Mouse (Mus musculus): Measurements from ENCODE around the gene Tnfaip1. TPM values are rescaled to one million over a fixed set of nuclear protein-coding genes. Genes with fewer than 3 reads are reported as not detected.

Gene Tnfaip1
- polyA plus RNA-seq, 1 experiment from 2014 or later = 71.9 TPM

DNA sequence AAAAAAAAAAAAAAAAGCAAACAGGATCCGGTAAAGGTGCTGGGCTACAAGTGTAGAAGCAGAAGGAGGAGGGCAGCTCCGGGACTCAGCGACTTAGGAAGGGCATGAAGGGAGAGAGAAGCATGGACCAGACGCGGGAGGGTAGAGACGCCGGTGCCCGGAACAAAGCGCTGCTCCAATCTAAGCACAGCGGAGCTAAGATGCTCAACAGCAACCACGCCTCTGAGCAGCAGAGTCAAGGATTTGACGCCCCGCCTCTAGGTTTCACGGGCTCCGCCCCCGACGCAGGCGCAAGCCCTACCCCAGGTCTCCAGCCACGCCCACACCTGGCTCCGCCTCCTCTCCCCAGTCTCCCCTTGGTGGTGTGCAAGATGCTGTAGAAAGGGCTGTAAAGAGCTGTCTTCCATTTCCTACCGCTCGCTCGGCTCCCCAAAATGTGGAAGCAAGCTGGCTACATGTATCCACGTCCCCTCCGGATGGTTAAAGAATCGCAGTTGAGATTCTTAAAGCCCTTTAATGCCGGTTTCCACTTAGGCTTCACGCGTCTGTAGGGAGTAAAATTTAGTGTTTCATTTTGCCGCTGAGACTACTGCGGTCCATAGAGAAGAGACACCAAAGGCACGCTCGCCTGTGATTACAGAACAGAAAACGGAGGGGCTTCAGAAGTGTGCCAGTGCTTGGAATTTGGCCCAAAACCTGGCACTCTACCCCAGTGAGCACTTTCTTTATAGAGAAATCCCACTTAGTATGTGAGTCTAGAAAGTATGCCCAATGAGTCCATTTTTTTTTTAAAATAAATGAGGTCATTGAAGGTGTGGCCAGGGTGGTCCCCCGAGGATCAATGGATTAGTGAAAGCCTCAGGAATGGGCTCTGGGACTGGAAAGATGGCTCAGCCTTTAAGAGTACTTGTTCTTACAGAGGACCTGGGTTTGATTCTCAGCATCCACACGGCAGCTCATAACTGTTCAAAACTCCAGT lies 38.3 kb downstream of the Tnfaip1 start, which contains the start of gene Sarm1:
Gene Sarm1 (minus strand): TSS at position 211 of the 979 bp plus-strand sequence.
- WGBS = 3% methylated on average over 36 of the region's 36 CpGs
- H3K36me3 ChIP-seq = no peaks in the 10 kb centered on the region

DNA sequence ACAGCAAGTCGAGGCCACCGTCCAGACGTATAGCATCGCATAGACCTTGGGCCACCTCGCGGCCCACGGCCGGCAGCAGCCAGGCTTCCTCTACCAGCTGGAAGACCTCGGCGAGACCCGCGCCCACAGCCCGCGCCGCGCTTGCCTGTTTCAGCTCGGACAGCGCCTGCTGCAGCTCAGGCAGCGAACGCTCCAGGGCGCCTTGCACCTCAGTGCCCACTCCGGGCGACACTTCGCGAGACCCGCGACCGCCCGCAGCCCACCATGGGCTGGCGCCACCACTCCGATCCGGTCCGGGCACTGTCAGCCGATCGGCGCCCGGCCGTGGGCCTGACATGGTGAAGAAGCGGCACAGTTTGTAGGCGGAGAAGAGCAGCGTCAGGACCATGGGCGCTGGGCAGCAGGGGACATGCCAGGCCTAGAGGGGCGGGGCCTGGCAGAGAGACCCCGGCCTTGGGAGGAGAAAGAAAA lies 39.0 kb downstream of the Tnfaip1 start:
- H3K4me3 ChIP-seq = peak overlapping the region; percentile 58

More for the DNA sequence above, 38.3 kb downstream of the Tnfaip1 start, which contains the start of gene Sarm1:
- Histone ChIP-seq H3K27me3 (replicated peaks) (peaks cover 94% of the 10 kb centered on the region), H3K9ac (peak within 1 kb of the TSS; percentile 66), H3K4me3 (peak within 1 kb of the TSS; percentile 58), H3K4me2 (peak within 1 kb of the TSS; percentile 94), H3K27ac (replicated peaks) (no peak within 1 kb of the TSS), H3K4me1 (peaks cover 15% of the 10 kb centered on the region), H3K9me3 (no peaks in the 10 kb centered on the region)
- ATAC-seq (ENCODE audit: extremely low read depth, insufficient number of reproducible peaks, low FRiP score, low TSS enrichment) = peak; percentile 72

DNA sequence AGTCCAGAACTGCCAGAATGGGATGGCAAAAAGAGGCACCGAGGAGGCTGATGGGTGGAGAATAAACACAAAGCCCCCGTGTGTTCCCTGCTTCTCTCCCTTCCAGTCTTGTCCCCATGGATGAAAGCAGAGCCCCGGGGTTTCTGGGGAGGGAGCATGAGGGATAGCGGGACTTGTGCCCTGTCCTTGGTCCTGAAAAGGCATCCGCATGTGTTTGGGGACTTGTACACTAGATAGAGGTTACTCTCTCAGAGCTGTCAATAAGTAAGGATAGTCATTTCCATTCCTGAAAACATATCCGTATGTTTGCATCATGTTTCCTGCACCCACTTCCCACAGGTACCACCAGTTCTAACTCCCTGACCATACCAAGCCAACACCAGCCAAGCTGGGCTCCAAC lies 40.2 kb downstream of the Tnfaip1 start:
- Histone ChIP-seq H3K36me3 (no peaks in the 10 kb centered on the region), H3K9ac (no peak overlapping the region), H3K4me2 (no peak overlapping the region), H3K4me1 (peaks cover 18% of the 10 kb centered on the region), H3K9me3 (no peaks in the 10 kb centered on the region), H3K4me3 (no peak overlapping the region), H3K27ac (replicated peaks) (no peak overlapping the region), H3K27me3 (replicated peaks) (peaks cover 97% of the 10 kb centered on the region)
- no peak for ATAC-seq (ENCODE audit: extremely low read depth, insufficient number of reproducible peaks, low FRiP score, low TSS enrichment)
- WGBS = 5% methylated on average over 6 of the region's 6 CpGs

More for the DNA sequence above, 39.0 kb downstream of the Tnfaip1 start:
- WGBS = under 1% methylated on average over 44 of the region's 44 CpGs
- Histone ChIP-seq H3K27me3 (replicated peaks) (peaks cover 96% of the 10 kb centered on the region), H3K36me3 (no peaks in the 10 kb centered on the region), H3K27ac (replicated peaks) (no peak overlapping the region), H3K4me1 (peaks cover 15% of the 10 kb centered on the region), H3K9ac (peak overlapping the region; percentile 66), H3K9me3 (no peaks in the 10 kb centered on the region), H3K4me2 (peak overlapping the region; percentile 94)
- no peak for ATAC-seq (ENCODE audit: extremely low read depth, insufficient number of reproducible peaks, low FRiP score, low TSS enrichment)

DNA sequence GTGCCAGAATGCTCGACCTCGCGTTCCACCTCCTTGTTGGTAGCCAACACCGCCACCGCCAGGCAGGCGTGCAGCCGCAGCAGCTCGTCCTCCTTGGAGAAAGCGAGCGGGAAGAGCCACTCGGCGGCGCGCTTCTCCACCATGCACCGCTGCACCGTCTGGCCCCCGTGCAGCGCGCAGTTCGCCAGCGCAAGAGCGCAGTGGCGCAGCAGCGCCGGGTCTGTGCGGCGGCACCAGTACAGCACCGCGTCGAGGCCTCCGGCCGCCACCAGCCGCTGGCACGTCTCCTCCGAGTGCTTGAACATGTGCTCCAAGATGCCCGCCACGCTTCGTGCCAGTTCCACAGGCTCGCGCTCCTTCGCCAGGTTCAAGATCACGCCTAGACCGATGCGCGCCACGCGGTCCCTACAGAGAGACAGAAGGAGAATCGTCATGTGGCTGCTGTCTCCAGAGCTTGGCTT lies 45.3 kb downstream of the Tnfaip1 start:
- Histone ChIP-seq H3K4me3 (peak overlapping the region; percentile 40), H3K4me1 (peaks cover 8% of the 10 kb centered on the region; the same call in 1 of the 2 replicates), H3K4me2 (peak overlapping the region; percentile 61), H3K9ac (no peak overlapping the region), H3K27ac (replicated peaks) (no peak overlapping the region), H3K36me3 (no peaks in the 10 kb centered on the region), H3K9me3 (no peaks in the 10 kb centered on the region), H3K27me3 (replicated peaks) (peaks cover 97% of the 10 kb centered on the region)
- 6% methylated on average over 48 of the region's 48 CpGs for WGBS
- no peak for ATAC-seq (ENCODE audit: extremely low read depth, insufficient number of reproducible peaks, low FRiP score, low TSS enrichment)

DNA sequence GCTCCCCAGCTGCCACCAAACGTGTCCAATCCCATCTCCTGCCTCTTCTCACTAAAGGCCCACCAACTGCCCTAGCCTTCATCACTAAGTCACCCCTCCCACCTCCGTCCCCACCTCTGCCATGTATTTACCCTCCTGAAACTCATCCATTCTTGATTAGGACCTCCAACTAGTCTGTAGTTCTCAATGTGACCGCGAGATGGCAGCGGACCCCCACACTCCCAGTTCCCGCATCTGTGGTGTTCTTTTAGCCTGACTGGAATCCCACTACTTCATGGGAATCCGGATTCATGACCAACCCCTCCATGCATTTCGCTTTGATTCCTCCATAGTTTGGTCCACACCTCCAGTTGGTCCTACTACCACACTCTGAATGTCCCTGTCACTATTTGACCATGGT lies 48.0 kb downstream of the Tnfaip1 start:
- no peak for ATAC-seq (ENCODE audit: extremely low read depth, insufficient number of reproducible peaks, low FRiP score, low TSS enrichment)
- H3K9ac ChIP-seq = no peak overlapping the region
- no peak overlapping the region for H3K4me2 ChIP-seq
- peaks cover 8% of the 10 kb centered on the region; the same call in 1 of the 2 replicates for H3K4me1 ChIP-seq
- no peak overlapping the region for H3K4me3 ChIP-seq
- no peaks in the 10 kb centered on the region for H3K36me3 ChIP-seq
- peaks cover 99% of the 10 kb centered on the region for H3K27me3 ChIP-seq (replicated peaks)
- WGBS = 6% methylated on average over 8 of the region's 8 CpGs
- H3K9me3 ChIP-seq = no peaks in the 10 kb centered on the region
- no peak overlapping the region for H3K27ac ChIP-seq (replicated peaks)

DNA sequence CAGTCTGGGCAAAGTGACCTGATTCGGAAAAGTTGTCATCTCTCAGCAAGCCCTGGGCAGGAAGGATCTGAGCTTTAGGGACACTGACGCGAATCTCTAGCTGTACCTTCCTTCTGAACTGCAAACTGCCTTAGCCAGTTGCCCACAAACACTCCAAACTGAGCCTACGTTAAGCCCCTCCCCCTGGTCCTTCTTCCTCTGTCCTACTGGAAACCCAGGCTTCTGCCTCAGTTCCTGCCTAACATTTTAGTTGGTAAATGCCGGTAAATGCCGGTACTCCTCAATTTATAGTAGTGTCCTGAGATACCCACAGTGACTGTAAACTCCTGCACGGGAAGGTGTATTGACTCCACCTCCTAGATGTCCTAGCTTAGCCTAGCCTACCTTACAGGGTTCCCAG lies 52.5 kb downstream of the Tnfaip1 start:
- H3K4me1 ChIP-seq = no peaks in the 10 kb centered on the region
- WGBS = 51% methylated on average over 7 of the region's 7 CpGs
- no peak overlapping the region for H3K4me3 ChIP-seq
- no peaks in the 10 kb centered on the region for H3K9me3 ChIP-seq
- no peak for ATAC-seq (ENCODE audit: extremely low read depth, insufficient number of reproducible peaks, low FRiP score, low TSS enrichment)
- no peak overlapping the region for H3K27ac ChIP-seq (replicated peaks)
- H3K36me3 ChIP-seq = no peaks in the 10 kb centered on the region
- H3K27me3 ChIP-seq (replicated peaks) = peaks cover 84% of the 10 kb centered on the region
- H3K4me2 ChIP-seq = no peak overlapping the region
- H3K9ac ChIP-seq = no peak overlapping the region

DNA sequence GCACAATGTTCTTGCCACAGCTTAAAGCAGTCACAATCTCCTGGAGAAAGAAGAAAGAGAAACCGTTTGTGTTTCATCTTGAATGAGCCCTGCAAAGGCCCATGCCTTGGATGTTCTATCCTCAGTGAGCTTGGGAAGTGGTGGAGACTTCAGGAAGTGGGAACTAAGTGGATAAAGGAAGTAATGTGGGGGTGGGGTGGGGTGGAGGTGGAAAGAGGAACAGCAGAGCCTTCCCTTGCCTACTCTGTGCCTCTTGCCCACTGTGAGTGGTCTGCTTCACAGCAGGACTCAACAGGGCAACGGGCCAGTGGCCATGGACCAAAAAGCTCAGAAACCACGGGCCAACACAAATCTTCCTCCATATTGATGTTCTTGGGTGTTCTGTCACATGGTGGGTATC lies 60.8 kb downstream of the Tnfaip1 start:
- no peak overlapping the region for H3K4me2 ChIP-seq
- no peak for ATAC-seq (ENCODE audit: extremely low read depth, insufficient number of reproducible peaks, low FRiP score, low TSS enrichment)
- H3K27me3 ChIP-seq (replicated peaks) = peaks cover 11% of the 10 kb centered on the region; the same call in 1 of the 2 replicates
- H3K9ac ChIP-seq = no peak overlapping the region
- H3K9me3 ChIP-seq = no peaks in the 10 kb centered on the region
- H3K4me3 ChIP-seq = no peak overlapping the region
- no peaks in the 10 kb centered on the region for H3K36me3 ChIP-seq
- H3K27ac ChIP-seq (replicated peaks) = no peak overlapping the region
- no peaks in the 10 kb centered on the region for H3K4me1 ChIP-seq
- 70% methylated on average over 3 of the region's 3 CpGs for WGBS

Other genes with a start within 250 kb of the Tnfaip1 start
- 0.20 and 0.29 TPM in 2 replicates for gene BC030499, start 245.5 kb downstream of the Tnfaip1 start, polyA plus RNA-seq (2015; fragmentation: Nextera tagmentation; extraction: Ambion mirVana)
- 24.5 and 25.5 TPM in 2 replicates for gene Spag5, start 234.8 kb downstream of the Tnfaip1 start, polyA plus RNA-seq (2015; fragmentation: Nextera tagmentation; extraction: Ambion mirVana)
- 22.1 and 22.5 TPM in 2 replicates for gene Aldoc, start 213.4 kb downstream of the Tnfaip1 start, polyA plus RNA-seq (2015; fragmentation: Nextera tagmentation; extraction: Ambion mirVana)
- gene Pigs, start 207.9 kb downstream of the Tnfaip1 start, polyA plus RNA-seq (2015; fragmentation: Nextera tagmentation; extraction: Ambion mirVana) = 65.9 and 66.6 TPM in 2 replicates
- gene Unc119, start 192.8 kb downstream of the Tnfaip1 start, polyA plus RNA-seq (2015; fragmentation: Nextera tagmentation; extraction: Ambion mirVana) = 42.8 and 44.6 TPM in 2 replicates
- 0.04 and 0.44 TPM in 2 replicates for gene Foxn1, start 149.8 kb downstream of the Tnfaip1 start, polyA plus RNA-seq (2015; fragmentation: Nextera tagmentation; extraction: Ambion mirVana)
- gene Slc13a2, start 114.1 kb downstream of the Tnfaip1 start, polyA plus RNA-seq (2015; fragmentation: Nextera tagmentation; extraction: Ambion mirVana) = not detected in 2 replicates
- 6.9 and 7.3 TPM in 2 replicates for gene Slc46a1, start 70.6 kb downstream of the Tnfaip1 start, polyA plus RNA-seq (2015; fragmentation: Nextera tagmentation; extraction: Ambion mirVana)
- 0.12 and 0.19 TPM in 2 replicates for gene Sarm1, start 38.6 kb downstream of the Tnfaip1 start, polyA plus RNA-seq (2015; fragmentation: Nextera tagmentation; extraction: Ambion mirVana)
- gene Vtn, start 37.2 kb downstream of the Tnfaip1 start, polyA plus RNA-seq (2015; fragmentation: Nextera tagmentation; extraction: Ambion mirVana) = 2.1 and 9.3 TPM in 2 replicates
- not detected in 2 replicates for gene Sebox, start 32.9 kb downstream of the Tnfaip1 start, polyA plus RNA-seq (2015; fragmentation: Nextera tagmentation; extraction: Ambion mirVana)
- 43.9 and 45.6 TPM in 2 replicates for gene Tmem199, start 24.2 kb downstream of the Tnfaip1 start, polyA plus RNA-seq (2015; fragmentation: Nextera tagmentation; extraction: Ambion mirVana)
- 139 and 151 TPM in 2 replicates for gene Poldip2, start 24.1 kb downstream of the Tnfaip1 start, polyA plus RNA-seq (2015; fragmentation: Nextera tagmentation; extraction: Ambion mirVana)
- 95.5 and 107 TPM in 2 replicates for gene Ift20, start within 50 bp of the Tnfaip1 start, polyA plus RNA-seq (2015; fragmentation: Nextera tagmentation; extraction: Ambion mirVana)
- 58.3 and 68.1 TPM in 2 replicates for gene Tmem97, start 14.4 kb upstream of the Tnfaip1 start, polyA plus RNA-seq (2015; fragmentation: Nextera tagmentation; extraction: Ambion mirVana)
- gene Nlk, start 161.0 kb upstream of the Tnfaip1 start, polyA plus RNA-seq (2015; fragmentation: Nextera tagmentation; extraction: Ambion mirVana) = 11.4 and 11.5 TPM in 2 replicates
- gene Ccnq, start 215.4 kb upstream of the Tnfaip1 start, polyA plus RNA-seq (2015; fragmentation: Nextera tagmentation; extraction: Ambion mirVana) = 26.3 and 28.8 TPM in 2 replicates